Mouse (Mus musculus): ENCODE data around the gene H2al2a.

DNA sequence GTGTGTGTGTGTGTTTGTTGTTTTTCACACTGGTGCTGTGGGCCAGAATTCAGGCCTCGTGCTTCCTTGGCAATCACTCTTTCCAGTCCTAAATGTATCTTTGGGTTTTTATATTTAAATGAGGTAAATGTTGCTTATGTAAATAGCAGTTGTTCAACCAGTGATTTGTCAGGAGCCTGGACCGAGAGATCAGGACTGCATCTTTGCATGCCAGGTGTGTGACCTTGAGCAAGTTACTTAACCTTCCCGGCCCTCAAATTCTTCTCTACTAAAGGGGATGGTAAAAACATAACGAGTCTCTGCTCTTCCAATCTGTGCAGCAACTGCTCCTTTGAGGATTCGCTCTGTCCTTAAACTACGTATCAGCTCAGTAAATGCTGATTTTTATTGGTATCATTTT lies 25.4 kb downstream of the H2al2a start:
- TF ChIP-seq POLR2A (IDR thresholded peaks at IDR 0.05; ENCODE audit: insufficient read depth, low read depth, low read length), result no peak
- TF ChIP-seq CTCF (IDR thresholded peaks at IDR 0.05), result no peak
- TF ChIP-seq EP300 (IDR thresholded peaks at IDR 0.05; ENCODE audit: insufficient read depth, low read depth, low read length), result no peak
